Mouse (Mus musculus): ENCODE measurements around the gene Gm28576. TPM values are rescaled to one million over a fixed set of nuclear protein-coding genes. Genes with fewer than 3 reads are reported as not detected.
"Not testable (repeated sequence)": the region's sequence is repeated elsewhere in the genome, so short reads cannot be mapped to it uniquely, and the experiment has no call there.

Gene Gm28576
- not detected in 2 replicates for polyA plus RNA-seq (2014; fragmentation: Nextera tagmentation; extraction: Ambion mirVana)

DNA sequence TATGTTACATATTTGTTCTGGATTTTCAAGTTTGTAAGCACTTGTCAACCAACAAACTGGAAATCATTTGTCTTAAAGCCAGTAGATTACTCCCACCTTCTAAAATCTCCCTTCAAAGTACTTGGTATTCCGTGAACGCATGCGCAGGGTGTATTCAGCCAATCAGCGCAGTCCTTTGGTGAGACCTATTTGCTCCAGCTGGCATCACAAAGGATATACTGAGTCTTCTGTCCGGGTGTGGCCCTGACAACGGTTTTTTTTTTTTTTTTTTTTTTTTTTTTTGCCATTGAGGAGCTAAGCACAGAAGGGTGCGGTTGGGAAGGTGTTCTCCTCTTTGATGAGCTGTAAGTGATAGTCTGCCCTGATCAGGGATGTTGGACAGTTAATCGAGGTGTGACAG is at the start of gene Gm28576:
Gm28576 (plus strand) TSS at position 301 of the 400 bp plus-strand sequence.
- not testable (repeated sequence) for H3K9me3 ChIP-seq (ENCODE audit: control insufficient read depth, low read length); ATAC-seq (ENCODE audit: insufficient number of reproducible peaks, insufficient read depth, low FRiP score, low read depth); H3K4me2 ChIP-seq (ENCODE audit: low read length); H3K9ac ChIP-seq (ENCODE audit: low read length); H3K4me1 ChIP-seq (ENCODE audit: control insufficient read depth in 2 of 2, insufficient read depth in 2 of 2, low read length in 2 of 2); H3K4me3 ChIP-seq (ENCODE audit: control insufficient read depth in 1 of 2, insufficient read depth in 1 of 2, low read depth in 1 of 2, low read length in 2 of 2); H3K27me3 ChIP-seq (ENCODE audit: control insufficient read depth, insufficient read depth, low read length); H3K36me3 ChIP-seq (ENCODE audit: control insufficient read depth, insufficient read depth, low read length); H3K27ac ChIP-seq (replicated peaks in 1 of 2; ENCODE audit: control insufficient read depth in 1 of 2, insufficient read depth in 1 of 2, low read depth in 2 of 2, low read length in 2 of 2)
- WGBS, result no CpG with 5 or more reads among the region's 8 CpGs

Other genes starting within 250 kb of the Gm28576 start
- not detected in 2 replicates for gene Gm20826, start 84.5 kb upstream of the Gm28576 start, polyA plus RNA-seq (2014; fragmentation: Nextera tagmentation; extraction: Ambion mirVana)